Mouse (Mus musculus) kidney, adult 2 months (tissue): ENCODE measurements at regions not wholly inside any gene's neighbourhood (a gene's known extent, or its start where the extent isn't known, plus 50 kb on each side); places are given as distances from the start of the nearest gene placed in this dataset.

Experiments
- CTCF ChIP-seq: fragments of 200-500 bp; conservative IDR thresholded peaks from 2 replicates; pipeline ENCODE4 v1.5.1; 2011; ENCODE audit warnings: low read depth, mild to moderate bottlenecking, control low read depth, low read length, moderate library complexity, mixed read lengths; ENCODE audit not compliant: insufficient read depth, insufficient read length
- POLR2A ChIP-seq: fragments of 200-500 bp; IDR thresholded peaks from one replicate; pipeline ENCODE4 v1.6.1; 2011; ENCODE audit warnings: low read depth, low read length, control low read depth

GRCm38 (mm10) chrX:21360771-21361667 is 123.3 kb upstream of the Agtr2 start:
- TF ChIP-seq POLR2A (no peak), CTCF (no peak)
